Mouse (Mus musculus): Measurements from ENCODE around the gene Hpn. TPM values are rescaled to one million over a fixed set of nuclear protein-coding genes. Genes with fewer than 3 reads are reported as not detected.

Hpn gene
- polyA plus RNA-seq, 1 experiment: not detected

DNA sequence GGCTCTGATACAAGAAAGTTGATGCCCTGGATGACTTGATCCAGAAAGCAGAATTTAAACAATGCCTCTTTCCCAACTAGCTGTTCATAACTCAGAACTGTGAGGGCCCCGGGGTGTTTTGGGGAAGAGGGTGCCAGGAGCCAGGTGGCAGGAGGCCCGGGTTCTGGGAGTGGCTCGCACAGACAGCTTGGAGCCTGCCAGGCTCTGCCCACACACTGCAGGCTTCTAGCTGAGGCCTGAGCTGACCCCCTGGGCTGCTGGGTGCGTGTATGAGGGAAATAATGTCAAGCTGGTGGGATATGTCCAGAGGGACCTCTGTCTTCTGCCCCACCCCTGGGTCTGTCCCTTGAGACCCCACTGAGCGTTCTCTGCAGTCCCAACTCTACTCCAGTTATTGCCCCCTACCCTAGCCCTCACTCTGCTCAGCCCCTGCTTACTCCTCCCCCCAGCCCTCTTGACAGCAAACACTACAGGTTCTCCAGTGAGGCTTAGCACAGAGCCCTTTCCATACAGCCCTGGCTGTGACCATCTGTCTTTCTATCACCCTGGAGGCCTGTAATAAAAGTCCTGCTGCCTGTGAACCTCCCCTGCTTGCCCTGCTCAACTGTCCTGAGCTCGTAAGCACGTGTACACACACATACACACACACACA is 40.9 kb downstream of the Hpn start:
- WGBS: 58% methylated on average over 7 of the region's 7 CpGs
- no peak for TF ChIP-seq CTCF (IDR thresholded peaks at IDR 0.05; ENCODE audit: insufficient read depth, low read depth, low read length)
- no peak for TF ChIP-seq POLR2A (IDR thresholded peaks at IDR 0.05; ENCODE audit: insufficient read depth, low read depth, low read length)
- Histone ChIP-seq H3K27ac (ENCODE audit: insufficient read depth, low read depth, low read length) (no peak overlapping the region), H3K4me1 (ENCODE audit: control insufficient read depth, insufficient read depth, low read length) (peaks cover 4% of the 10 kb centered on the region; the same call in 1 of the 2 replicates), H3K4me3 (ENCODE audit: insufficient read depth, low read depth, low read length) (no peak overlapping the region)

DNA sequence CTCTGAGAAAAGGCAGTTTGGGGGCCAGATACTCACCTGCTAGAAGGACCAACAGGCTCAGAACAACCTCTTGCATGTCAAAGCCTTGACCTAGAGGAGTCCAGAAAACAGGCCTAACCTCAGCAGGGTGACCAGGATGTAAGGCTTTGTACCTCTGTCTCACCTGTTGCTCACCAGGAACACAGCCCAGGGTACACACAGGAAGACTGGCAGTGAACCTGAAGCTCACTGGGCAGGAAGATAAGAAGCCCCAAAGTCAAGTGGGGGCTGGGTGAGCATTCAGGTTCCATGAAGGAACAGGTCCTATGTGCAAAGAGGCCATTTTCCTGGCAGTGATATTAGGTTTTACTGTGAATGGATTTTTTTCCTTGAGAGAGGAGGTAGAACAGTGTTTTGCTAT is 41.5 kb downstream of the Hpn start:
- no peak for TF ChIP-seq CTCF (IDR thresholded peaks at IDR 0.05; ENCODE audit: insufficient read depth, low read depth, low read length)
- TF ChIP-seq POLR2A (IDR thresholded peaks at IDR 0.05; ENCODE audit: insufficient read depth, low read depth, low read length): no peak
- Histone ChIP-seq H3K4me3 (ENCODE audit: insufficient read depth, low read depth, low read length) (no peak overlapping the region), H3K4me1 (ENCODE audit: control insufficient read depth, insufficient read depth, low read length) (peaks cover 4% of the 10 kb centered on the region; the same call in 1 of the 2 replicates), H3K27ac (ENCODE audit: insufficient read depth, low read depth, low read length) (no peak overlapping the region)

GRCm38 (mm10) chr7:31072326-31072725 is 42.8 kb downstream of the Hpn start:
- H3K4me1 ChIP-seq (ENCODE audit: control insufficient read depth, insufficient read depth, low read length): 0 out of 2 replicates have a peak, but pooled peaks cover 4% of the 10 kb centered on the region
- no peak overlapping the region for H3K27ac ChIP-seq (ENCODE audit: insufficient read depth, low read depth, low read length)
- TF ChIP-seq POLR2A (IDR thresholded peaks at IDR 0.05; ENCODE audit: insufficient read depth, low read depth, low read length): no peak
- TF ChIP-seq CTCF (IDR thresholded peaks at IDR 0.05; ENCODE audit: insufficient read depth, low read depth, low read length): no peak
- 75% methylated on average over 9 of the region's 9 CpGs for WGBS
- H3K4me3 ChIP-seq (ENCODE audit: insufficient read depth, low read depth, low read length): no peak overlapping the region

DNA sequence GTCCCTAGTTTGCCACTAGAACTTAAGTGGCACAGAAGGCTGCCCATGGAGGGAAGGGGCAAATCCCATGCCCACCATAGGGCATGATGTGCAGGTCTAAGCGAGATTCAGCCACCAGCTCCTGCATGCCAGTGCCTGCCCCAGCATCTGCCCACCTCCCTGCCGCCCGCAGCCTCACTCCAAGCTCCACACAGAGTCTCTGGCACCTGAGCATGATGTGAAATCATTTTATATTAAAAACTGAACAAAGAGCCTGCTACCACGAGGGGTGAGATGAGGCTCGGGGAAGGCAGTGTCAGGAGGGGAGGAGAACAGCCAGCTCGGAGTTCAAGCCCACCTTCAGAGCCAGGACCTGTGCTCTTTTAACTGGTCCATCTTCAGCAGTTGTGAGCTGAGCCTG is 44.8 kb downstream of the Hpn start:
- 83% methylated on average over 6 of the region's 6 CpGs for WGBS
- TF ChIP-seq POLR2A (IDR thresholded peaks at IDR 0.05; ENCODE audit: insufficient read depth, low read depth, low read length) (no peak), CTCF (IDR thresholded peaks at IDR 0.05; ENCODE audit: insufficient read depth, low read depth, low read length) (no peak)
- no peak overlapping the region for H3K4me3 ChIP-seq (ENCODE audit: insufficient read depth, low read depth, low read length)
- H3K27ac ChIP-seq (ENCODE audit: insufficient read depth, low read depth, low read length): no peak overlapping the region
- H3K4me1 ChIP-seq (ENCODE audit: control insufficient read depth, insufficient read depth, low read length): 0 out of 2 replicates have a peak, but pooled peaks cover 4% of the 10 kb centered on the region

GRCm38 (mm10) chr7:31069491-31069890 is 45.6 kb downstream of the Hpn start:
- TF ChIP-seq POLR2A (IDR thresholded peaks at IDR 0.05; ENCODE audit: insufficient read depth, low read depth, low read length) (no peak), CTCF (IDR thresholded peaks at IDR 0.05; ENCODE audit: insufficient read depth, low read depth, low read length) (no peak)
- Histone ChIP-seq H3K4me3 (ENCODE audit: insufficient read depth, low read depth, low read length) (no peak overlapping the region), H3K27ac (ENCODE audit: insufficient read depth, low read depth, low read length) (no peak overlapping the region), H3K4me1 (ENCODE audit: control insufficient read depth, insufficient read depth, low read length) (0 out of 2 replicates have a peak, but pooled peaks cover 4% of the 10 kb centered on the region)
- 92% methylated on average over 14 of the region's 14 CpGs for WGBS

DNA sequence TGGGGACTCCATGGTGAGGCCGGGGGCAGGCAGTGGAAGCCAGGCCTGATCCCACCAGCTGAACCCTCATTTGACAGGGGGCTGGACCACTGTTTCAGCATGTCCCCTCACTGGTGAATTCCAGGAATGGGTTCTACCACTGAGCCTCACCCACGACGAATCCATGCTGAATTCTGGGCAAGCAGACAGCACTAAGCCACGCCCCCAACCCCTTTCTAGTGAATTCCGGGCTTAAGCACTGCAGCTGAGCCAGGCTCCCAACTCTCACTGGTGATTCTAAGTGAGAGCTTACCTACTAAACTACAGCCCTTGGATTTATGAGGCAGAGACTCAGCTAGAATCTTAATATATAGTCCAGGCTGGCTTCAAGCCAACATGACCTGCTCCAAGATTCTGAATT is 47.3 kb downstream of the Hpn start:
- no peak for TF ChIP-seq POLR2A (IDR thresholded peaks at IDR 0.05; ENCODE audit: insufficient read depth, low read depth, low read length)
- TF ChIP-seq CTCF (IDR thresholded peaks at IDR 0.05; ENCODE audit: insufficient read depth, low read depth, low read length): no peak
- Histone ChIP-seq H3K4me3 (ENCODE audit: insufficient read depth, low read depth, low read length) (no peak overlapping the region), H3K27ac (ENCODE audit: insufficient read depth, low read depth, low read length) (no peak overlapping the region), H3K4me1 (ENCODE audit: control insufficient read depth, insufficient read depth, low read length) (no peaks in the 10 kb centered on the region)
- 31% methylated on average over 5 of the region's 5 CpGs for WGBS

- WGBS: 87% methylated on average over 12 of the region's 12 CpGs
- TF ChIP-seq CTCF (IDR thresholded peaks at IDR 0.05; ENCODE audit: insufficient read depth, low read depth, low read length) (no peak), POLR2A (IDR thresholded peaks at IDR 0.05; ENCODE audit: insufficient read depth, low read depth, low read length) (no peak)
Measured at GRCm38 (mm10) chr7:31063074-31063560, 52.0 kb downstream of the Hpn start.

DNA sequence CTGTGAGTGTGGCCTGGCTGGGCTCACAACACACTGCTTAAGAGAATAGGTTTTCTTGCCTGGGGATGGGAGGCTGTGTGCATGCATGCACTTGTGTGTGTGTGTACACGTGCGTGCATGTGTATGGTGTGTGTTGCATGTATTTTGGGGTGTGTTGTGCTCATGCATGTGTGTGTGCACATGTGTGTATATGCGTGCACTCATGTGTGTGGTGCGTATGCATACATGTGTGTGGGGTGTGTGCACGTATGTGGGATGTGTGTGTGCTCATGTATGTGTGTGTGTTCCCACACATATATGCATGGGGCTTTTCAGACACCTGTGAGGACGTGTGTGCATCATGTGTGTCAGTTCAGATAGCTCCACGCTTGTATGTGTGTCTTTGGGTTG is 54.5 kb downstream of the Hpn start:
- 94% methylated on average over 7 of the region's 7 CpGs for WGBS
- Histone ChIP-seq H3K27ac (ENCODE audit: insufficient read depth, low read depth, low read length) (no peak overlapping the region), H3K4me1 (ENCODE audit: control insufficient read depth, insufficient read depth, low read length) (peaks cover 5% of the 10 kb centered on the region), H3K4me3 (ENCODE audit: insufficient read depth, low read depth, low read length) (no peak overlapping the region)
- TF ChIP-seq POLR2A (IDR thresholded peaks at IDR 0.05; ENCODE audit: insufficient read depth, low read depth, low read length): no peak
- TF ChIP-seq CTCF (IDR thresholded peaks at IDR 0.05; ENCODE audit: insufficient read depth, low read depth, low read length): no peak

More at GRCm38 (mm10) chr7:31063074-31063560, 52.0 kb downstream of the Hpn start:
- Histone ChIP-seq H3K27ac (ENCODE audit: insufficient read depth, low read depth, low read length) (no peak overlapping the region), H3K4me1 (ENCODE audit: control insufficient read depth, insufficient read depth, low read length) (peaks cover 5% of the 10 kb centered on the region), H3K4me3 (ENCODE audit: insufficient read depth, low read depth, low read length) (no peak overlapping the region)

- peaks cover 5% of the 10 kb centered on the region for H3K4me1 ChIP-seq (ENCODE audit: control insufficient read depth, insufficient read depth, low read length)
- TF ChIP-seq POLR2A (IDR thresholded peaks at IDR 0.05; ENCODE audit: insufficient read depth, low read depth, low read length) (no peak), CTCF (IDR thresholded peaks at IDR 0.05; ENCODE audit: insufficient read depth, low read depth, low read length) (no peak)
- 0 out of 2 replicates have a peak overlapping the region, but pooled peaks have one; percentile 2 for H3K4me3 ChIP-seq (ENCODE audit: insufficient read depth, low read depth, low read length)
- H3K27ac ChIP-seq (ENCODE audit: insufficient read depth, low read depth, low read length): no peak overlapping the region
- WGBS: 62% methylated on average over 11 of the region's 11 CpGs
Measured at GRCm38 (mm10) chr7:31059919-31060620, 55.0 kb downstream of the Hpn start.
